Mouse (Mus musculus) bone marrow macrophage, adult 2 months (primary cell): ENCODE results near the gene Prpf6. TPM values are rescaled to one million over a fixed set of nuclear protein-coding genes. Genes with fewer than 3 reads are reported as not detected.
A peak's percentile ranks its signal among the peaks of the same experiment; 100 is the strongest.

Source experiments
- H3K27ac ChIP-seq: 2 replicates; pipeline ENCODE4 v1.5.1; 2012; ENCODE audit warnings: low read depth, low read length; ENCODE audit not compliant: insufficient read depth
- H3K4me1 ChIP-seq: 2 replicates; pipeline ENCODE4 v1.6.1; 2012; ENCODE audit warnings: low read length; ENCODE audit not compliant: control insufficient read depth, insufficient read depth
- H3K4me3 ChIP-seq: 2 replicates; pipeline ENCODE4 v1.5.1; 2012; ENCODE audit warnings: mild to moderate bottlenecking, low read length, moderate library complexity; ENCODE audit not compliant: insufficient read depth
- CTCF ChIP-seq: IDR thresholded peaks from 2 replicates; pipeline ENCODE4 v1.5.1; 2012; ENCODE audit warnings: low read depth, mild to moderate bottlenecking, low read length, moderate library complexity
- POLR2A ChIP-seq: IDR thresholded peaks from 2 replicates; pipeline ENCODE4 v1.6.1; 2012; ENCODE audit warnings: mild to moderate bottlenecking, low read depth, low read length, borderline replicate concordance
- polyA plus RNA-seq: library from polyadenylated mRNA; stranded (reverse); fragments of >200 nt; gene quantifications from 2 replicates; pipeline ENCODE4 v1.2.4, GENCODE M21; 2012; ENCODE audit not compliant: missing spikeins, insufficient read depth, insufficient read length

Prpf6 gene
- 38.1 and 45.7 TPM in 2 replicates for polyA plus RNA-seq

GRCm38 (mm10) chr2:181591528-181592085 is at the start of gene Prpf6:
TSS of gene Prpf6 (plus strand) at chr2:181591868.
- H3K4me1 ChIP-seq: peaks cover 9% of the 10 kb centered on the region
- no peak for TF ChIP-seq CTCF
- TF ChIP-seq POLR2A: no peak
- H3K4me3 ChIP-seq: peak within 1 kb of the TSS; percentile 82
- peak within 1 kb of the TSS; percentile 43 for H3K27ac ChIP-seq

- Histone ChIP-seq H3K4me3 (no peak overlapping the region), H3K27ac (no peak overlapping the region), H3K4me1 (peaks cover 34% of the 10 kb centered on the region)
- TF ChIP-seq CTCF (no peak), POLR2A (no peak)
Observed at GRCm38 (mm10) chr2:181546142-181546541, 45.5 kb upstream of the Prpf6 start.

GRCm38 (mm10) chr2:181548227-181548626 is 43.4 kb upstream of the Prpf6 start:
- Histone ChIP-seq H3K4me1 (peaks cover 32% of the 10 kb centered on the region), H3K4me3 (no peak overlapping the region), H3K27ac (peak overlapping the region; percentile 82)
- TF ChIP-seq POLR2A (no peak), CTCF (no peak)

- Histone ChIP-seq H3K4me3 (no peak overlapping the region), H3K27ac (peak overlapping the region; percentile 82), H3K4me1 (peaks cover 37% of the 10 kb centered on the region)
- TF ChIP-seq POLR2A (no peak), CTCF (no peak)
Observed at GRCm38 (mm10) chr2:181548682-181549081, 43.0 kb upstream of the Prpf6 start.

GRCm38 (mm10) chr2:181550233-181550632 is 41.4 kb upstream of the Prpf6 start:
- TF ChIP-seq CTCF (no peak), POLR2A (no peak)
- Histone ChIP-seq H3K4me1 (peaks cover 41% of the 10 kb centered on the region), H3K27ac (no peak overlapping the region), H3K4me3 (no peak overlapping the region)

- H3K27ac ChIP-seq: peak overlapping the region; percentile 27; the same call in 1 of the 2 replicates
- peaks cover 29% of the 10 kb centered on the region for H3K4me1 ChIP-seq
- H3K4me3 ChIP-seq: no peak overlapping the region
- no peak for TF ChIP-seq CTCF
- no peak for TF ChIP-seq POLR2A
Observed at GRCm38 (mm10) chr2:181553772-181554171, 37.9 kb upstream of the Prpf6 start.

GRCm38 (mm10) chr2:181567338-181567737 is 24.3 kb upstream of the Prpf6 start:
- TF ChIP-seq POLR2A (no peak), CTCF (no peak)
- no peaks in the 10 kb centered on the region for H3K4me1 ChIP-seq
- no peak overlapping the region for H3K4me3 ChIP-seq
- H3K27ac ChIP-seq: no peak overlapping the region

GRCm38 (mm10) chr2:181568272-181569008 is 23.2 kb upstream of the Prpf6 start:
- H3K4me3 ChIP-seq: no peak overlapping the region
- no peaks in the 10 kb centered on the region for H3K4me1 ChIP-seq
- no peak overlapping the region for H3K27ac ChIP-seq
- TF ChIP-seq POLR2A (no peak), CTCF (peak; percentile 52)

- TF ChIP-seq CTCF: no peak
- no peak for TF ChIP-seq POLR2A
- no peaks in the 10 kb centered on the region for H3K4me1 ChIP-seq
Observed at GRCm38 (mm10) chr2:181569856-181570255, 21.8 kb upstream of the Prpf6 start.

GRCm38 (mm10) chr2:181570375-181570774 is 21.3 kb upstream of the Prpf6 start:
- TF ChIP-seq POLR2A (no peak), CTCF (no peak)

More at GRCm38 (mm10) chr2:181569856-181570255, 21.8 kb upstream of the Prpf6 start:
- H3K27ac ChIP-seq: no peak overlapping the region
- no peak overlapping the region for H3K4me3 ChIP-seq

More at GRCm38 (mm10) chr2:181570375-181570774, 21.3 kb upstream of the Prpf6 start:
- H3K4me3 ChIP-seq: no peak overlapping the region
- H3K4me1 ChIP-seq: no peaks in the 10 kb centered on the region
- H3K27ac ChIP-seq: no peak overlapping the region
